Mouse (Mus musculus): ENCODE measurements around the gene Reln. TPM values are rescaled to one million over a fixed set of nuclear protein-coding genes. Genes with fewer than 3 reads are reported as not detected.

Reln gene
- total and polyA plus RNA-seq, 2 experiments from 2014 or later, result 25.3 to 189 TPM

DNA sequence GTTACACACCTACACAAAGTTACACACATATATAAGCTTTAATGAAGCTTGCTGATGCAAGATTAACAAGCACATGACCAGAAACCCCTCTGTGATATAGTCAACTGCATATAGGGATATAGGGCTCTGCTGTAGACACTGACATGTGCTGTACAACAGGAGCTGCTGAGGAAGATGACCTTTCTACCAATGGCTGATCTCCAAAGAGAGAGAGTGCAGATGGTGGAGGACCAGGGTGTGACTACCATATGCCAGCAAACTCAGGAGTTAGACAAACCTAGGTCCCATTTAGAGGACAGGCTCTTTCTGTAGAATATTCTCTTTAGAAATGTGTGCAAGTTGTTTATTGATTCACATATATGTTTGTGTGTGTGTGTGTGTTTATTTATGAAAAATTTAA, 216.9 kb downstream of the Reln start:
- no peak overlapping the region for H3K4me2 ChIP-seq (ENCODE audit: low read depth, low read length, poor library complexity, severe bottlenecking)
- no peaks in the 10 kb centered on the region for H3K36me3 ChIP-seq (ENCODE audit: insufficient read depth, low read length)
- ATAC-seq (ENCODE audit: low FRiP score) (no peak), DNase-seq (ENCODE audit: low spot score) (no peak)
- TF ChIP-seq CTCF (IDR thresholded peaks at IDR 0.05), result no peak
- no peak overlapping the region for H3K27ac ChIP-seq (ENCODE audit: low read depth, low read length)
- no peak overlapping the region for H3K4me3 ChIP-seq (ENCODE audit: low read depth, low read length)
- no peaks in the 10 kb centered on the region for H3K4me1 ChIP-seq (ENCODE audit: insufficient read depth, low read length)
- H3K9ac ChIP-seq (replicated peaks; ENCODE audit: low read length, poor library complexity, severe bottlenecking), result no peak overlapping the region
- no peaks in the 10 kb centered on the region for H3K27me3 ChIP-seq (ENCODE audit: insufficient read depth, low read length)
- H3K9me3 ChIP-seq (ENCODE audit: low read length), result no peaks in the 10 kb centered on the region

DNA sequence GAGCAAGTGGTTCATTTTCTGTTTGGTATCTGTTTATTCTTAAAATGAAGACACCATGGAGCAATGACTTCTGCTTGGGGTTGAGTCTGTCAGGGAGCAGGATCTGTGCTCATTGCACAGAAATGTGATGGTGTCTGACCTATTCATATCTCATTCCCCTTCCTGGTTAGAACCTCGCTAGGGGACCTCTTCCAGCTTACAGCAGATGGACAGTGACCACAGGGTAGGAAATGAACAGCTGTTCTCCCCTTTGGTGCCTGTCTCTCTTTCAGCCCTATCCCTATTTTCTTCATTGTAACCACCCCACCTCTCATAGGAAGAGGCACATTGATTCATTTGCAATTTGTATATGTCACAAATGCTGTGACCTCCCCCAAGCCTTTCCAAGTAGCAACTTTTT, 225.2 kb downstream of the Reln start:
- no peak overlapping the region for H3K27ac ChIP-seq (ENCODE audit: low read depth, low read length)
- H3K27me3 ChIP-seq (ENCODE audit: insufficient read depth, low read length), result no peaks in the 10 kb centered on the region
- H3K4me3 ChIP-seq (ENCODE audit: low read depth, low read length), result no peak overlapping the region
- no peaks in the 10 kb centered on the region for H3K9me3 ChIP-seq (ENCODE audit: low read length)
- ATAC-seq (ENCODE audit: low FRiP score) (no peak), DNase-seq (ENCODE audit: low spot score) (no peak)
- H3K4me1 ChIP-seq (ENCODE audit: insufficient read depth, low read length), result no peaks in the 10 kb centered on the region
- no peak for TF ChIP-seq CTCF (IDR thresholded peaks at IDR 0.05)
- 38% methylated on average over 1 of the region's 1 CpGs for WGBS
- no peaks in the 10 kb centered on the region for H3K36me3 ChIP-seq (ENCODE audit: insufficient read depth, low read length)
- no peak overlapping the region for H3K4me2 ChIP-seq (ENCODE audit: low read depth, low read length, poor library complexity, severe bottlenecking)
- no peak overlapping the region for H3K9ac ChIP-seq (replicated peaks; ENCODE audit: low read length, poor library complexity, severe bottlenecking)

DNA sequence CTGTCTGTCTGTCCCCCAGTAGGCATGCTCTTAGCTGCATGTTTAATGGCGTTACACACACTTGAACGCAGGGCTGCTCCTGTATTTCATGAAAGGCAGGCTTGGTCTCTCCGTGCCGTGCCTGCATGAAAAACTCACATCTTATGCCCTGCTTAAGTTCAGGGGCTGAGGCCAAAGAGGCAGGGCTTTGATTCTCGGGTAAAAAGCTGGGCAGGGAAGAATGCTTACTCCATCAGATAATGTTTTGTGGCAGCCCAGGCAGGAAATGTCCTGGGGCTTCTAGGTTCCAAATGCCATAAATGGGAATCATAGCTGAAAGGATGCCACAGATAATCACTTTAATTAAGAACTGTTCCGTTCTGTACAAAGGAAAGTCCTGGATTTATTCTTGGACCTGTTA, 226.0 kb downstream of the Reln start:
- DNase-seq (ENCODE audit: low spot score) (peak; percentile 54), ATAC-seq (ENCODE audit: low FRiP score) (no peak)
- Histone ChIP-seq H3K27ac (ENCODE audit: low read depth, low read length) (no peak overlapping the region), H3K36me3 (ENCODE audit: insufficient read depth, low read length) (no peaks in the 10 kb centered on the region), H3K9me3 (ENCODE audit: low read length) (no peaks in the 10 kb centered on the region), H3K4me3 (ENCODE audit: low read depth, low read length) (no peak overlapping the region), H3K27me3 (ENCODE audit: insufficient read depth, low read length) (no peaks in the 10 kb centered on the region), H3K9ac (replicated peaks; ENCODE audit: low read length, poor library complexity, severe bottlenecking) (no peak overlapping the region), H3K4me1 (ENCODE audit: insufficient read depth, low read length) (no peaks in the 10 kb centered on the region), H3K4me2 (ENCODE audit: low read depth, low read length, poor library complexity, severe bottlenecking) (no peak overlapping the region)
- 41% methylated on average over 6 of the region's 6 CpGs for WGBS
- no peak for TF ChIP-seq CTCF (IDR thresholded peaks at IDR 0.05)

DNA sequence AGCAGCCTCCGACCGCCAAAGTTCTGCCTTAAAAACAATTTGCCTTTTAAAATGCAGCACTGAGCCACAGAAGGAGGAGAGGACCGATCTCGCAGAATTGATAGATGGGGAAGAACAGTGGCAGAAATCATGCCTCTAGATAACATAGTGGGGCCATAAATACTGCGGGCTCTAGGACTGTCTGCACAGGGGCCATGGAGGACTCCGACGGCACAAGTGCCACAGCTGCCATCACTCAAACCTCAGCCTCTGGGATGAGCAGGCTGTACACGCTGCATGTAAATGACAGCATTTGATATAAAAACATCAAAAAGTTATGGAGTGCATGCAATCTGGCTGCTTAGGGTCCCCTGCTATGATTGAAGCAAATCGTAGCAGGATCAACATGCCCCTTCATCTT, 227.6 kb downstream of the Reln start:
- H3K9me3 ChIP-seq (ENCODE audit: low read length), result no peaks in the 10 kb centered on the region

DNA sequence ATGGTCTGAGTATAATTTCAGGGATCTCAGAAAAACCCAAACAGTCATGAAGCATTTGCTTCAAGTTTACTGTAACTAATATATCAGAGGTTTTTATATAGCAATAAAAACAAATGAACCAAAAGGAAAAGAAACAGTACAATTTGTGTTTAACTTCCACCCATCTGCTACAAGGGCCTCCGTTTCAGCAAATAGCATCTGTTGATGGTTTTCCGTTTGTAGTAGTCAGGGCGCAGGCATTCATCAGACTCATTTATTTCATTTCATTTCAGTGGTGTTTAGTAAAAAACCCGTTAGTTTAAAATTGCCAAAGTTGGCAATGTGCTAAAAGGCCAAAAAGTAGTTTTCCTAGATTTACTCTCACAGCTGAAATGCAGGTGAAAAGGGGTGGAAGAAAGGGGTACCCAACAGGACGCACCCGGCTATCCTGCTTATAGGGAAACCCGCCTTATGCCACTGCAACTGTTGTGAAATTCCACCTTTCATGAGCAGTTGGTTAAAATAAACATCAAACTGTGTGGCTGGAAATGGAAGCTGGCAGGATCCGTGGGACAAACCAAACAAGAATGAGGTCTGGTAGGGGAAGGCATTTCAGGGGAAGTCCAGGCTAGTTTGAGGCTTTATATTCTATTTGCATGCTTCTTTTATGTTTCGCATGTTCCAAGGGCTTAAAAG, 237.6 kb downstream of the Reln start:
- no peaks in the 10 kb centered on the region for H3K9me3 ChIP-seq (ENCODE audit: low read length)
- ATAC-seq (ENCODE audit: low FRiP score), result no peak
- no peaks in the 10 kb centered on the region for H3K4me1 ChIP-seq (ENCODE audit: insufficient read depth, low read length)
- H3K27me3 ChIP-seq (ENCODE audit: insufficient read depth, low read length), result no peaks in the 10 kb centered on the region
- no peak for DNase-seq (ENCODE audit: low spot score)
- no peak overlapping the region for H3K4me3 ChIP-seq (ENCODE audit: low read depth, low read length)
- no peak for TF ChIP-seq CTCF (IDR thresholded peaks at IDR 0.05)
- no peaks in the 10 kb centered on the region for H3K36me3 ChIP-seq (ENCODE audit: insufficient read depth, low read length)
- H3K9ac ChIP-seq (replicated peaks; ENCODE audit: low read length, poor library complexity, severe bottlenecking), result no peak overlapping the region
- no peak overlapping the region for H3K4me2 ChIP-seq (ENCODE audit: low read depth, low read length, poor library complexity, severe bottlenecking)
- no peak overlapping the region for H3K27ac ChIP-seq (ENCODE audit: low read depth, low read length)
- WGBS, result 88% methylated on average over 9 of the region's 9 CpGs

More for the DNA sequence above, 227.6 kb downstream of the Reln start:
- H3K4me3 ChIP-seq (ENCODE audit: low read depth, low read length), result no peak overlapping the region
- no peaks in the 10 kb centered on the region for H3K4me1 ChIP-seq (ENCODE audit: insufficient read depth, low read length)
- no peaks in the 10 kb centered on the region for H3K36me3 ChIP-seq (ENCODE audit: insufficient read depth, low read length)
- H3K4me2 ChIP-seq (ENCODE audit: low read depth, low read length, poor library complexity, severe bottlenecking), result no peak overlapping the region
- H3K9ac ChIP-seq (replicated peaks; ENCODE audit: low read length, poor library complexity, severe bottlenecking), result no peak overlapping the region
- DNase-seq (ENCODE audit: low spot score) (no peak), ATAC-seq (ENCODE audit: low FRiP score) (no peak)
- H3K27ac ChIP-seq (ENCODE audit: low read depth, low read length), result no peak overlapping the region
- TF ChIP-seq CTCF (IDR thresholded peaks at IDR 0.05), result no peak
- no peaks in the 10 kb centered on the region for H3K27me3 ChIP-seq (ENCODE audit: insufficient read depth, low read length)
- 67% methylated on average over 9 of the region's 9 CpGs for WGBS

DNA sequence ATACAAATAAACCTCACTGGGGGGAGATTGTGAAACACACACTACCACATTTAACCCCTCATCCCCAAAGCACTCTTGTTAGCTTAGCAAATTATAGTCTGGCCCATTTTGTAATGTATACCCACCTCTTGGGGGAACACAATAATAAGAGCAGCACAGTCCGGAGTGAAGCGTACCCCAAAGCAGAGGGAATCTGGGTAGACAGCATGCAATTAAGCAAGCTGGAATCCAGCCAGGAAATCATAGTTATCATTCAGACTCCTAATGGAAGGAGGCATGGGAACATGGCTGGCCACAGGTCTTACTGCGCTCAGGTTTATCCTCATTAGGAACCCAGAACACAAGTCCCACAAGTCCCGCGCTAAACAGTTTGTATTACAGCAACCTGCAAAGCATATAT, 249.5 kb downstream of the Reln start:
- peak; percentile 81 for DNase-seq (ENCODE audit: low spot score)
- WGBS, result 54% methylated on average over 5 of the region's 5 CpGs

More for the DNA sequence above, 249.5 kb downstream of the Reln start:
- Histone ChIP-seq H3K27ac (ENCODE audit: low read depth, low read length) (no peak overlapping the region), H3K4me2 (ENCODE audit: low read depth, low read length, poor library complexity, severe bottlenecking) (no peak overlapping the region), H3K4me3 (ENCODE audit: low read depth, low read length) (no peak overlapping the region), H3K36me3 (ENCODE audit: insufficient read depth, low read length) (no peaks in the 10 kb centered on the region), H3K27me3 (ENCODE audit: insufficient read depth, low read length) (no peaks in the 10 kb centered on the region), H3K4me1 (ENCODE audit: insufficient read depth, low read length) (no peaks in the 10 kb centered on the region), H3K9ac (replicated peaks; ENCODE audit: low read length, poor library complexity, severe bottlenecking) (no peak overlapping the region), H3K9me3 (ENCODE audit: low read length) (no peaks in the 10 kb centered on the region)
- no peak for ATAC-seq (ENCODE audit: low FRiP score)
- no peak for TF ChIP-seq CTCF (IDR thresholded peaks at IDR 0.05)
